Mouse (Mus musculus): Measurements from ENCODE around the gene Tecpr2. TPM values are rescaled to one million over a fixed set of nuclear protein-coding genes. Genes with fewer than 3 reads are reported as not detected.

Tecpr2 gene
- polyA plus RNA-seq, 1 experiment from 2014 or later: 3.3 TPM

DNA sequence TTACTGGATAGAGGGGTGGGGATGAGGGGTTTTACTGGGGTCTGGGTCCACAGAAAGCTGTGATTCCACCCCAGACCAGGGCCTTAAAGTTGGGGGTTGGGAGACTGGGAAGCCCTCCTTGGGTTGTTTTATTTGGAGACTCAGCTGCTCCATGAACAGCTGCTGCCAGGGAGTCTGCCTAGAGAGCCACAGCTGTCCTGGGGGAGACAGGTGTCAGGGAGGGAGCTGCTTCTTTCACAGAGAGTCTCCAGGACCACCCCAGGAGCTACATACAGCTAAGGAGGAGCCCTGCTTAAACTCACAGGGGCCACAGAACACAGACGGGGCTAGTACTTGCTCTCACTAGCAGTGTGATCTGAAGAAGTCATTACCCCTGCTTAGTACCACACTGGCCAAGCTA lies 132.1 kb downstream of the Tecpr2 start:
- Histone ChIP-seq H3K27me3 (replicated peaks) (no peaks in the 10 kb centered on the region), H3K4me3 (replicated peaks) (no peak overlapping the region), H3K9ac (no peak overlapping the region), H3K9me3 (no peaks in the 10 kb centered on the region), H3K36me3 (no peaks in the 10 kb centered on the region), H3K4me2 (no peak overlapping the region), H3K4me1 (no peaks in the 10 kb centered on the region), H3K27ac (no peak overlapping the region)
- 27% methylated on average over 1 of the region's 1 CpGs for WGBS
- ATAC-seq (ENCODE audit: insufficient read depth, low FRiP score, low read depth): no peak

DNA sequence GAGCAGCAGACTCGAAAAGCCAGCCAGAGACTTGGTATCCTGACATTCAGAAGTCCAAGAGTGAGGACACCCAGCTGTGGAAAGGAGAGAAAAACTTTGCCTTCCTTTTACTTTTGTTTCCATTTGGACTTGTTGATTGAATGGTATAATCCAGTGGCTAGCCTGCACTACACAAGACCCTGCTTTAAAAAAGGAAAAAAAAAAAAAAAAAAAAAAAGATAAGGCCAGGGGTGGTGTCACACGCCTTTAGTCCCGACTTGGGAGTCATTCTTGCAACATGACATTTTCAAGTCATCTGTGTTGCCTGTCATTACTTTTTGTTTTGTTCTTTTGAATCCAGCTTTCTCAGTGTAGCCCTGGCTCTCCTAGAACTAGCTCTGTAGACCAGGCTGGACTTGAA lies 132.5 kb downstream of the Tecpr2 start:
- H3K4me3 ChIP-seq (replicated peaks): no peak overlapping the region
- 56% methylated on average over 3 of the region's 3 CpGs for WGBS
- ATAC-seq (ENCODE audit: insufficient read depth, low FRiP score, low read depth): no peak
- H3K27ac ChIP-seq: no peak overlapping the region
- H3K27me3 ChIP-seq (replicated peaks): no peaks in the 10 kb centered on the region
- H3K4me1 ChIP-seq: no peaks in the 10 kb centered on the region
- no peak overlapping the region for H3K9ac ChIP-seq
- H3K9me3 ChIP-seq: no peaks in the 10 kb centered on the region
- no peaks in the 10 kb centered on the region for H3K36me3 ChIP-seq
- H3K4me2 ChIP-seq: no peak overlapping the region

Other genes starting within 250 kb of the Tecpr2 start
- gene 1700001K19Rik, start 206.6 kb upstream of the Tecpr2 start, polyA plus RNA-seq (2015; fragmentation: Nextera tagmentation; extraction: Ambion mirVana): 0.14 TPM in 1 of 2 replicates, not detected in the other
- gene Hsp90aa1, start 186.5 kb upstream of the Tecpr2 start, polyA plus RNA-seq (2015; fragmentation: Nextera tagmentation; extraction: Ambion mirVana): 815 and 840 TPM in 2 replicates
- gene Wdr20, start 151.3 kb upstream of the Tecpr2 start, polyA plus RNA-seq (2015; fragmentation: Nextera tagmentation; extraction: Ambion mirVana): 24.0 and 25.3 TPM in 2 replicates
- 2.5 and 3.3 TPM in 2 replicates for gene Mok, start 48.3 kb upstream of the Tecpr2 start, polyA plus RNA-seq (2015; fragmentation: Nextera tagmentation; extraction: Ambion mirVana)
- gene Zfp839, start 39.0 kb upstream of the Tecpr2 start, polyA plus RNA-seq (2015; fragmentation: Nextera tagmentation; extraction: Ambion mirVana): 5.7 and 6.8 TPM in 2 replicates
- gene Cinp, start 119 bp upstream of the Tecpr2 start, polyA plus RNA-seq (2015; fragmentation: Nextera tagmentation; extraction: Ambion mirVana): 71.0 TPM in 2 replicates
- 16.6 and 20.9 TPM in 2 replicates for gene Ankrd9, start 89.8 kb downstream of the Tecpr2 start, polyA plus RNA-seq (2015; fragmentation: Nextera tagmentation; extraction: Ambion mirVana)
- gene Rcor1, start 150.1 kb downstream of the Tecpr2 start, polyA plus RNA-seq (2015; fragmentation: Nextera tagmentation; extraction: Ambion mirVana): 11.6 and 12.3 TPM in 2 replicates

Data from stomach, embryonic 15.5 days (tissue).